Mouse (Mus musculus): ENCODE measurements around the gene Klrb1b. TPM values are rescaled to one million over a fixed set of nuclear protein-coding genes. Genes with fewer than 3 reads are reported as not detected.
A peak's percentile ranks its signal among the peaks of the same experiment; 100 is the strongest.
"Not testable (repeated sequence)": the region's sequence is repeated elsewhere in the genome, so short reads cannot be mapped to it uniquely, and the experiment has no call there.

Klrb1b gene
- polyA plus RNA-seq, 1 experiment from 2014 or later = 0.36 TPM

- H3K27ac ChIP-seq (ENCODE audit: low read length); H3K4me3 ChIP-seq (ENCODE audit: low read length); H3K4me1 ChIP-seq (ENCODE audit: insufficient read depth, low read length); H3K9me3 ChIP-seq (ENCODE audit: low read length); H3K36me3 ChIP-seq (ENCODE audit: insufficient read depth, low read length); H3K4me2 ChIP-seq (replicated peaks; ENCODE audit: low read depth, low read length); ATAC-seq (ENCODE audit: low FRiP score, low TSS enrichment); H3K9ac ChIP-seq (replicated peaks; ENCODE audit: low read length); H3K27me3 ChIP-seq (ENCODE audit: insufficient read depth, low read length): not testable (repeated sequence)
- WGBS = 65% methylated on average over 6 of the region's 6 CpGs
These were observed 59.5 kb downstream of the Klrb1b start for GRCm38 (mm10) chr6:128766486-128767254.

- 57% methylated on average over 1 of the region's 1 CpGs for WGBS
- no peak for ATAC-seq (ENCODE audit: low FRiP score, low TSS enrichment)
These were observed 60.9 kb downstream of the Klrb1b start for GRCm38 (mm10) chr6:128765211-128765610.

GRCm38 (mm10) chr6:128764598-128764997 is 61.5 kb downstream of the Klrb1b start:
- no peaks in the 10 kb centered on the region for H3K36me3 ChIP-seq (ENCODE audit: insufficient read depth, low read length)
- H3K4me2 ChIP-seq (replicated peaks; ENCODE audit: low read depth, low read length) = peak overlapping the region; percentile 49
- H3K9ac ChIP-seq (replicated peaks; ENCODE audit: low read length) = peak overlapping the region; percentile 44; the same call in 1 of the 2 replicates
- ATAC-seq (ENCODE audit: low FRiP score, low TSS enrichment) = no peak
- peak overlapping the region; percentile 61 for H3K4me3 ChIP-seq (ENCODE audit: low read length)
- 21% methylated on average over 5 of the region's 5 CpGs for WGBS
- H3K9me3 ChIP-seq (ENCODE audit: low read length) = no peaks in the 10 kb centered on the region
- peaks cover 4% of the 10 kb centered on the region for H3K4me1 ChIP-seq (ENCODE audit: insufficient read depth, low read length)
- no peaks in the 10 kb centered on the region for H3K27me3 ChIP-seq (ENCODE audit: insufficient read depth, low read length)
- no peak overlapping the region for H3K27ac ChIP-seq (ENCODE audit: low read length)

More at GRCm38 (mm10) chr6:128765211-128765610, 60.9 kb downstream of the Klrb1b start:
- Histone ChIP-seq H3K4me1 (ENCODE audit: insufficient read depth, low read length) (peaks cover 7% of the 10 kb centered on the region), H3K36me3 (ENCODE audit: insufficient read depth, low read length) (no peaks in the 10 kb centered on the region), H3K4me2 (replicated peaks; ENCODE audit: low read depth, low read length) (no peak overlapping the region), H3K27ac (ENCODE audit: low read length) (no peak overlapping the region), H3K9ac (replicated peaks; ENCODE audit: low read length) (no peak overlapping the region), H3K27me3 (ENCODE audit: insufficient read depth, low read length) (no peaks in the 10 kb centered on the region), H3K4me3 (ENCODE audit: low read length) (no peak overlapping the region), H3K9me3 (ENCODE audit: low read length) (no peaks in the 10 kb centered on the region)

GRCm38 (mm10) chr6:128763736-128764523 is 62.2 kb downstream of the Klrb1b start:
- H3K4me3 ChIP-seq (ENCODE audit: low read length) = peak overlapping the region; percentile 61
- ATAC-seq (ENCODE audit: low FRiP score, low TSS enrichment) = peak; percentile 95
- peak overlapping the region; percentile 78 for H3K4me2 ChIP-seq (replicated peaks; ENCODE audit: low read depth, low read length)
- no peaks in the 10 kb centered on the region for H3K27me3 ChIP-seq (ENCODE audit: insufficient read depth, low read length)
- H3K4me1 ChIP-seq (ENCODE audit: insufficient read depth, low read length) = peaks cover 4% of the 10 kb centered on the region
- H3K36me3 ChIP-seq (ENCODE audit: insufficient read depth, low read length) = no peaks in the 10 kb centered on the region
- peak overlapping the region; percentile 69 for H3K9ac ChIP-seq (replicated peaks; ENCODE audit: low read length)
- H3K9me3 ChIP-seq (ENCODE audit: low read length) = no peaks in the 10 kb centered on the region
- 1% methylated on average over 30 of the region's 30 CpGs for WGBS
- peak overlapping the region; percentile 69; the same call in 1 of the 2 replicates for H3K27ac ChIP-seq (ENCODE audit: low read length)

Other genes starting within 250 kb of the Klrb1b start
- 0.26 and 0.32 TPM in 2 replicates for gene A2ml1, start 244.7 kb downstream of the Klrb1b start, polyA plus RNA-seq (2015; fragmentation: Nextera tagmentation; extraction: Ambion mirVana)
- not detected in 2 replicates for gene Klrb1a, start 202.8 kb downstream of the Klrb1b start, polyA plus RNA-seq (2015; fragmentation: Nextera tagmentation; extraction: Ambion mirVana)
- gene Clec2h, start 163.9 kb downstream of the Klrb1b start, polyA plus RNA-seq (2015; fragmentation: Nextera tagmentation; extraction: Ambion mirVana) = 0.08 and 0.19 TPM in 2 replicates
- gene Klrb1, start 103.3 kb downstream of the Klrb1b start, polyA plus RNA-seq (2015; fragmentation: Nextera tagmentation; extraction: Ambion mirVana) = not detected in 2 replicates
- gene Klrb1c, start 37.1 kb downstream of the Klrb1b start, polyA plus RNA-seq (2015; fragmentation: Nextera tagmentation; extraction: Ambion mirVana) = 0.06 and 0.30 TPM in 2 replicates
- gene Gm44511, start within 50 bp of the Klrb1b start, polyA plus RNA-seq (2015; fragmentation: Nextera tagmentation; extraction: Ambion mirVana) = not detected in 2 replicates
- gene Clec2i, start 61.3 kb upstream of the Klrb1b start, polyA plus RNA-seq (2015; fragmentation: Nextera tagmentation; extraction: Ambion mirVana) = 0.12 TPM in 1 of 2 replicates, not detected in the other
- gene BC035044, start 64.8 kb upstream of the Klrb1b start, polyA plus RNA-seq (2015; fragmentation: Nextera tagmentation; extraction: Ambion mirVana) = 0.65 and 0.87 TPM in 2 replicates
- not detected in 2 replicates for gene Clec2g, start 108.0 kb upstream of the Klrb1b start, polyA plus RNA-seq (2015; fragmentation: Nextera tagmentation; extraction: Ambion mirVana)
- 0.18 and 0.21 TPM in 2 replicates for gene Klrb1f, start 219.6 kb upstream of the Klrb1b start, polyA plus RNA-seq (2015; fragmentation: Nextera tagmentation; extraction: Ambion mirVana)

Data from kidney, embryonic 16.5 days (tissue).